Mouse (Mus musculus): ENCODE data around the gene Usp47.
A peak's percentile ranks its signal among the peaks of the same experiment; 100 is the strongest.
"Not testable (repeated sequence)": the region's sequence is repeated elsewhere in the genome, so short reads cannot be mapped to it uniquely, and the experiment has no call there.

Gene Usp47

GRCm38 (mm10) chr7:112086186-112086585 lies 62.9 kb downstream of the Usp47 start:
- H3K4me1 ChIP-seq (replicated peaks; ENCODE audit: low read depth, low read length): no peaks in the 10 kb centered on the region
- H3K27me3 ChIP-seq (ENCODE audit: insufficient read depth, low read length): no peaks in the 10 kb centered on the region
- peaks cover 30% of the 10 kb centered on the region for H3K36me3 ChIP-seq (ENCODE audit: insufficient read depth, low read length)
- TF ChIP-seq POU5F1 (IDR thresholded peaks at IDR 0.05; ENCODE audit: borderline replicate concordance, low read length) (no peak), CTCF (conservative IDR thresholded peaks at IDR 0.05; ENCODE audit: low read length) (no peak), NANOG (IDR thresholded peaks at IDR 0.05; ENCODE audit: borderline replicate concordance, low read length) (no peak)
- no peak overlapping the region for H3K4me3 ChIP-seq (replicated peaks; ENCODE audit: low read length)
- no peaks in the 10 kb centered on the region for H3K9me3 ChIP-seq (ENCODE audit: low read length)

- not testable (repeated sequence) for H3K27me3 ChIP-seq (ENCODE audit: insufficient read depth, low read length); H3K4me3 ChIP-seq (replicated peaks; ENCODE audit: low read length); H3K9me3 ChIP-seq (ENCODE audit: low read length)
- H3K36me3 ChIP-seq (ENCODE audit: insufficient read depth, low read length): peaks cover 55% of the 10 kb centered on the region
- peaks cover 15% of the 10 kb centered on the region for H3K4me1 ChIP-seq (replicated peaks; ENCODE audit: low read depth, low read length)
Observed at GRCm38 (mm10) chr7:112094923-112095322, 71.6 kb downstream of the Usp47 start.

DNA sequence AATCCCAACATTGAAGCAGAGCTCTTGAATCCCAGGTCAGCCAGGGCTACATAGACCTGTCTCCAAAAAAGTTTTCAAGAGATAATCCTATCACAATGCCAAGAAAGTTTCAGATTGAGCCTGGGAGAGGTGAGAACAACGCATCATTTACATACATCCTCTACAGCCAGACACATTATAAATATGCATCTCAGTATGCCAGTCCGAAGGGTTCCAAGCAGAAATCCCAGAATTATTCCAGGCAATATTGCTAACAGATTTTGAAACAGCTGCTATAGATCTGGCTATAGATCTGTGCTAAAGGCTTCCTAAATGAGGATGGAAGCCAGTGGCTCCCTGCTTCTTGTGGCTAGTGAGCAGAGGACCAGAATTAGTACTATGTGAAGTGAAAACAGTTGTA lies 77.6 kb downstream of the Usp47 start:
- no peaks in the 10 kb centered on the region for H3K9me3 ChIP-seq (ENCODE audit: low read length)
- H3K4me1 ChIP-seq (replicated peaks; ENCODE audit: low read depth, low read length): peaks cover 15% of the 10 kb centered on the region
- no peaks in the 10 kb centered on the region for H3K27me3 ChIP-seq (ENCODE audit: insufficient read depth, low read length)
- no peak overlapping the region for H3K4me3 ChIP-seq (replicated peaks; ENCODE audit: low read length)
- peaks cover 59% of the 10 kb centered on the region for H3K36me3 ChIP-seq (ENCODE audit: insufficient read depth, low read length)
- no peak for TF ChIP-seq CTCF (conservative IDR thresholded peaks at IDR 0.05; ENCODE audit: low read length)

GRCm38 (mm10) chr7:112102933-112103332 lies 79.6 kb downstream of the Usp47 start:
- peaks cover 73% of the 10 kb centered on the region for H3K36me3 ChIP-seq (ENCODE audit: insufficient read depth, low read length)
- TF ChIP-seq CTCF (conservative IDR thresholded peaks at IDR 0.05; ENCODE audit: low read length) (no peak), NANOG (IDR thresholded peaks at IDR 0.05; ENCODE audit: borderline replicate concordance, low read length) (no peak), POU5F1 (IDR thresholded peaks at IDR 0.05; ENCODE audit: borderline replicate concordance, low read length) (no peak)
- no peaks in the 10 kb centered on the region for H3K9me3 ChIP-seq (ENCODE audit: low read length)
- peaks cover 8% of the 10 kb centered on the region for H3K4me1 ChIP-seq (replicated peaks; ENCODE audit: low read depth, low read length)
- no peak overlapping the region for H3K4me3 ChIP-seq (replicated peaks; ENCODE audit: low read length)
- no peaks in the 10 kb centered on the region for H3K27me3 ChIP-seq (ENCODE audit: insufficient read depth, low read length)

DNA sequence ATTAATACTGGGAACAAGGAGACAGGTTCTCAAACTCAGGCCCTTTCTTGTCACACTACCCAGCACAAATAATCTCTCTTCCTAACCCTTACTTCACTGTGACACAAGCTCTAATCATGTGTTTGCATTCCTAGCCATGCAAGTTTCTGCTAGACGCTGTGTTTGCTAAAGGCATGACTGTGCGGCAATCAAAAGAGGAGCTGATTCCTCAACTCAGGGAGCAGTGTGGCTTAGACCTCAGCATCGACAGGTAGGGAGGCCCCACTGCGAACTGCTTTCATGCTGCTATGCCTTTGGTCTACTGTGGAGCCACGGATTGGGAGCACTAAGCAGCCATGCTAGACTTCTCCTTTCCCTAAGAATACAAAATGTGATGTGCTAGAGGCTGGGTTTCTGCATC lies 80.5 kb downstream of the Usp47 start:
- Histone ChIP-seq H3K36me3 (ENCODE audit: insufficient read depth, low read length) (peaks cover 76% of the 10 kb centered on the region), H3K4me1 (replicated peaks; ENCODE audit: low read depth, low read length) (no peaks in the 10 kb centered on the region), H3K4me3 (replicated peaks; ENCODE audit: low read length) (no peak overlapping the region), H3K9me3 (ENCODE audit: low read length) (no peaks in the 10 kb centered on the region), H3K27me3 (ENCODE audit: insufficient read depth, low read length) (no peaks in the 10 kb centered on the region)
- TF ChIP-seq CTCF (conservative IDR thresholded peaks at IDR 0.05; ENCODE audit: low read length) (no peak), NANOG (IDR thresholded peaks at IDR 0.05; ENCODE audit: borderline replicate concordance, low read length) (no peak), POU5F1 (IDR thresholded peaks at IDR 0.05; ENCODE audit: borderline replicate concordance, low read length) (no peak)

- H3K4me1 ChIP-seq (replicated peaks; ENCODE audit: low read depth, low read length): peaks cover 20% of the 10 kb centered on the region
- H3K9me3 ChIP-seq (ENCODE audit: low read length): no peaks in the 10 kb centered on the region
- TF ChIP-seq NANOG (IDR thresholded peaks at IDR 0.05; ENCODE audit: borderline replicate concordance, low read length) (no peak), CTCF (conservative IDR thresholded peaks at IDR 0.05; ENCODE audit: low read length) (no peak), POU5F1 (IDR thresholded peaks at IDR 0.05; ENCODE audit: borderline replicate concordance, low read length) (no peak)
- no peak overlapping the region for H3K4me3 ChIP-seq (replicated peaks; ENCODE audit: low read length)
- no peaks in the 10 kb centered on the region for H3K27me3 ChIP-seq (ENCODE audit: insufficient read depth, low read length)
- peaks cover 56% of the 10 kb centered on the region for H3K36me3 ChIP-seq (ENCODE audit: insufficient read depth, low read length)
Observed at GRCm38 (mm10) chr7:112108757-112109156, 85.5 kb downstream of the Usp47 start.

DNA sequence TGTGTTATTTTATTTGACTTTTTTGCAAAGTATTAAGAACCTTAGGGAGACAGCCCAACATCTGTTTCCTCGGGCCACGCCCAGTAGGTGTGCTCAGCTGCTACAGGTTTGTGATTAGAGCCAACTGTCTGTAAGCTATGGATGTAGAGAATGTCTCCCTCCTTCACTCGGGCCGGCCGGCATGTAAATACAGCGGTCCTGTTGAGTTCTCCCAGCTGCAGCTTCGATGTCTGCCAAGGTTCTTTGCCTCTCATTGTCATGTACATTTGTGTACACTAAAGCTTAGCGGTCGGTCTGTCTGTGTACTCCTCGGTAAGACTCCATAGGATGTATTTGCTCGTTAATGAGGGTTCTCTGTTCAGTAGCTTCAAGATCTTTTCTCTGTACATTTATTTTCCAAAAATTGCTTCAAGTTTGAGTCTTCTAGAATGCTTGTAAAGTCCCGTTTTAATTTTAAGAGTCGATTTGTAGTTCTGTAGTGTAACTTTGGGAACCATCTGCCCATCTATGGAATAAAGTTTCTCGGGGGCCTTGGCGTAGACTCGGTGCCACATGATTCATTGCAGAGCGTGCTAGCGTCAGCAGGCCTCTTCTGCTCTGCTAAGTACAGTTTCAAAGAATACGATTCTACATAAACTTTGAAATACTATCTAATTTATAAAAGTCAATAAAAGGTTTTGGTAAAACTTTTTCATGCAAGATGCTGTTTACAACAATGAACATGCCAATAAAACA lies 87.5 kb downstream of the Usp47 start:
- no peaks in the 10 kb centered on the region for H3K27me3 ChIP-seq (ENCODE audit: insufficient read depth, low read length)
- no peaks in the 10 kb centered on the region for H3K9me3 ChIP-seq (ENCODE audit: low read length)
- H3K36me3 ChIP-seq (ENCODE audit: insufficient read depth, low read length): peaks cover 38% of the 10 kb centered on the region
- TF ChIP-seq CTCF (conservative IDR thresholded peaks at IDR 0.05; ENCODE audit: low read length): no peak
- peak; percentile 89; the same call in 1 of the 2 replicates for TF ChIP-seq POU5F1 (IDR thresholded peaks at IDR 0.05; ENCODE audit: borderline replicate concordance, low read length)
- no peak overlapping the region for H3K4me3 ChIP-seq (replicated peaks; ENCODE audit: low read length)
- H3K4me1 ChIP-seq (replicated peaks; ENCODE audit: low read depth, low read length): peaks cover 20% of the 10 kb centered on the region

DNA sequence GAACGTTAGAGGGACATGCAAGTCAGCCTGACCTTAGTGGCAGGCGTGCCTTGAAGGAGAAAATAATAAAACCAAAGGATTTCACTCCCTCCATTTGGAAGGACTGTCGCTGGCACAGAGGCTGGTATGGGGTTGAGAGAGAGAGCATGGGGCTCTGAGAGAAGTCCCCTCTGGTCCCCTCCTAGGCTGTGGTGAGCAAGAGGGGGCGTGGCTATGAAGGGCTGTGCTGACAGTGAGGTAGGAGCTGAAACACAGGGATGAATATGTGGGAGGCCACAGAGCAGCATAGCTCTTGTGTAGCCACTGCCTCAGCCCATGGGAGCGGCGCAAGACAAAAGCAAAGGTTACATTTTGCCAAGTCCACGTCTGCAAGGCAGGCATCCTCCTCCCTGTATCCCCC lies 94.2 kb downstream of the Usp47 start:
- no peaks in the 10 kb centered on the region for H3K36me3 ChIP-seq (ENCODE audit: insufficient read depth, low read length)
- H3K4me3 ChIP-seq (replicated peaks; ENCODE audit: low read length): 0 out of 2 replicates have a peak overlapping the region, but pooled peaks have one; percentile 2
- peaks cover 14% of the 10 kb centered on the region for H3K4me1 ChIP-seq (replicated peaks; ENCODE audit: low read depth, low read length)
- TF ChIP-seq POU5F1 (IDR thresholded peaks at IDR 0.05; ENCODE audit: borderline replicate concordance, low read length) (no peak), NANOG (IDR thresholded peaks at IDR 0.05; ENCODE audit: borderline replicate concordance, low read length) (no peak), CTCF (conservative IDR thresholded peaks at IDR 0.05; ENCODE audit: low read length) (no peak)
- no peaks in the 10 kb centered on the region for H3K9me3 ChIP-seq (ENCODE audit: low read length)
- peaks cover 2% of the 10 kb centered on the region; the same call in 1 of the 2 replicates for H3K27me3 ChIP-seq (ENCODE audit: insufficient read depth, low read length)

GRCm38 (mm10) chr7:112118086-112118485 lies 94.8 kb downstream of the Usp47 start:
- H3K9me3 ChIP-seq (ENCODE audit: low read length): no peaks in the 10 kb centered on the region
- H3K4me3 ChIP-seq (replicated peaks; ENCODE audit: low read length): 0 out of 2 replicates have a peak overlapping the region, but pooled peaks have one; percentile 2
- H3K4me1 ChIP-seq (replicated peaks; ENCODE audit: low read depth, low read length): peaks cover 14% of the 10 kb centered on the region
- TF ChIP-seq CTCF (conservative IDR thresholded peaks at IDR 0.05; ENCODE audit: low read length): no peak
- TF ChIP-seq NANOG (IDR thresholded peaks at IDR 0.05; ENCODE audit: borderline replicate concordance, low read length): no peak
- no peak for TF ChIP-seq POU5F1 (IDR thresholded peaks at IDR 0.05; ENCODE audit: borderline replicate concordance, low read length)
- peaks cover 2% of the 10 kb centered on the region; the same call in 1 of the 2 replicates for H3K27me3 ChIP-seq (ENCODE audit: insufficient read depth, low read length)
- no peaks in the 10 kb centered on the region for H3K36me3 ChIP-seq (ENCODE audit: insufficient read depth, low read length)
